Mouse (Mus musculus) CH12F3 (cell line): ENCODE measurements around the gene Catip.
"Not testable (repeated sequence)": the region's sequence is repeated elsewhere in the genome, so short reads cannot be mapped to it uniquely, and the experiment has no call there.

Source experiments
- in situ Hi-C: fragments of 300-500 bp; cut with MboI; formaldehyde crosslinking; loops from 2 replicates; pipeline ENCODE4 v1.14.3; 2020; ENCODE audit warnings: low sequenced_read_pairs

Gene Catip

GRCm38 (mm10) chr1:74361812-74362211 lies at the start of gene Catip:
Gene Catip (plus strand): TSS chr1:74362108.
- in situ Hi-C loops, result no loop called here

GRCm38 (mm10) chr1:74313049-74313692 lies 48.7 kb upstream of the Catip start:
- in situ Hi-C loops, result no loop called here

GRCm38 (mm10) chr1:74314796-74315195 lies 47.1 kb upstream of the Catip start:
- in situ Hi-C loops, result no loop called here

GRCm38 (mm10) chr1:74316114-74316827 lies 45.6 kb upstream of the Catip start:
- in situ Hi-C loops, result no loop called here

- in situ Hi-C loops, result no loop called here
Observed at GRCm38 (mm10) chr1:74318711-74319110, 43.2 kb upstream of the Catip start.

GRCm38 (mm10) chr1:74321396-74321795 lies 40.5 kb upstream of the Catip start:
- in situ Hi-C loops, result no loop called here

- in situ Hi-C loops, result not testable (repeated sequence)
Observed at GRCm38 (mm10) chr1:74326916-74327315, 35.0 kb upstream of the Catip start.

GRCm38 (mm10) chr1:74329899-74330431 lies 31.9 kb upstream of the Catip start:
- in situ Hi-C loops, result no loop called here

- in situ Hi-C loops, result no loop called here
Observed at GRCm38 (mm10) chr1:74331046-74331681, 30.7 kb upstream of the Catip start.

- in situ Hi-C loops, result no loop called here
Observed at GRCm38 (mm10) chr1:74332241-74332763, 29.6 kb upstream of the Catip start.

GRCm38 (mm10) chr1:74332930-74333329 lies 29.0 kb upstream of the Catip start:
- in situ Hi-C loops, result no loop called here

GRCm38 (mm10) chr1:74334607-74335006 lies 27.3 kb upstream of the Catip start:
- in situ Hi-C loops, result no loop called here

GRCm38 (mm10) chr1:74335033-74335432 lies 26.9 kb upstream of the Catip start:
- in situ Hi-C loops, result no loop called here

- in situ Hi-C loops, result no loop called here
Observed at GRCm38 (mm10) chr1:74335436-74336170, 26.3 kb upstream of the Catip start.

- in situ Hi-C loops, result no loop called here
Observed at GRCm38 (mm10) chr1:74337241-74337771, 24.6 kb upstream of the Catip start.

GRCm38 (mm10) chr1:74338013-74338412 lies 23.9 kb upstream of the Catip start:
- in situ Hi-C loops, result no loop called here

GRCm38 (mm10) chr1:74338626-74339025 lies 23.3 kb upstream of the Catip start:
- in situ Hi-C loops, result no loop called here

- in situ Hi-C loops, result no loop called here
Observed at GRCm38 (mm10) chr1:74339917-74340316, 22.0 kb upstream of the Catip start.

- in situ Hi-C loops, result no loop called here
Observed at GRCm38 (mm10) chr1:74340361-74340764, 21.5 kb upstream of the Catip start.

- in situ Hi-C loops, result not testable (repeated sequence)
Observed at GRCm38 (mm10) chr1:74340992-74341391, 20.9 kb upstream of the Catip start.

GRCm38 (mm10) chr1:74341898-74342297 lies 20.0 kb upstream of the Catip start:
- in situ Hi-C loops, result no loop called here
